Mouse (Mus musculus): ENCODE results near the gene Lrrn4cl.
"Not testable (repeated sequence)": the region's sequence is repeated elsewhere in the genome, so short reads cannot be mapped to it uniquely, and the experiment has no call there.

The Lrrn4cl gene

DNA sequence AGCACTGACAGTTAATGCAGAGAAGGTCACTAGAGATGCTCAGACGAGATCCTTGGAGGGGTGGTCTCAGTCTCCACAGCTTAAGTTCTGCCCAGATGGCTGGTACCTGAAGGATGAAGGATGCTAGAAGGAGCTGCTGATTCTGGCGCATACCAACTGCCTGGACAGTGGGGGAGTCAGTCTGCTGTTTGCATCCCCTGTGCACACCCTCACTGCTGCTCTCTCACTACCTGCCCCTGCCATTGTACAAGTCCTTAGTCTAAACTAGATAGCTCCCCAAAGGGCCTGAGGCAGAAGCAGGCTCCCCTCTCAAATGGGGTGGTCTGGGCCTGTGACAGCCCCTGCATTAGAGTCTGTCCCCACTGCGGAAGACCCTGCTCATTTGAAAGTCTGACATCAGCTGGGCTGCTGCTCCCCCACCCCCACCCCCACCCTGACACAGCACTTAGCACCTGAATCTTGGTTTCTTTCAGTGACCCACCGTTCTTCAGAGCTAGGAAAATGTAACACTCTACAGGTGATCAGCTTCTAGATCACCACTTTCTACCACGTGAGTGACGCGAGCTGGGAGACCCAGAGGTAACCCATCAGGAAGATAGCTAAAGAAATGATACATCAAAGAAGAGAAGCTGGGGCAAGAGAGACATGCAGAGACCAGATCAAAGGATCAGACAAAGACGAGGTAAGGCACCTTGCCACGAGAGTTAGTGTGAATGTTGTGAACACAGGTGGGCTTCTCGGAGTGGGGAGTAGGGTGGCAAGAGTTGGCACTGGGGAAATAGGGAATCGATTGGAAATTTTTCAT, 11.3 kb upstream of the Lrrn4cl start, which contains the start of gene Gng3:
Gene Gng3, minus strand, starts transcription at position 92 of the 805 bp plus-strand sequence.
- no peak for DNase-seq

DNA sequence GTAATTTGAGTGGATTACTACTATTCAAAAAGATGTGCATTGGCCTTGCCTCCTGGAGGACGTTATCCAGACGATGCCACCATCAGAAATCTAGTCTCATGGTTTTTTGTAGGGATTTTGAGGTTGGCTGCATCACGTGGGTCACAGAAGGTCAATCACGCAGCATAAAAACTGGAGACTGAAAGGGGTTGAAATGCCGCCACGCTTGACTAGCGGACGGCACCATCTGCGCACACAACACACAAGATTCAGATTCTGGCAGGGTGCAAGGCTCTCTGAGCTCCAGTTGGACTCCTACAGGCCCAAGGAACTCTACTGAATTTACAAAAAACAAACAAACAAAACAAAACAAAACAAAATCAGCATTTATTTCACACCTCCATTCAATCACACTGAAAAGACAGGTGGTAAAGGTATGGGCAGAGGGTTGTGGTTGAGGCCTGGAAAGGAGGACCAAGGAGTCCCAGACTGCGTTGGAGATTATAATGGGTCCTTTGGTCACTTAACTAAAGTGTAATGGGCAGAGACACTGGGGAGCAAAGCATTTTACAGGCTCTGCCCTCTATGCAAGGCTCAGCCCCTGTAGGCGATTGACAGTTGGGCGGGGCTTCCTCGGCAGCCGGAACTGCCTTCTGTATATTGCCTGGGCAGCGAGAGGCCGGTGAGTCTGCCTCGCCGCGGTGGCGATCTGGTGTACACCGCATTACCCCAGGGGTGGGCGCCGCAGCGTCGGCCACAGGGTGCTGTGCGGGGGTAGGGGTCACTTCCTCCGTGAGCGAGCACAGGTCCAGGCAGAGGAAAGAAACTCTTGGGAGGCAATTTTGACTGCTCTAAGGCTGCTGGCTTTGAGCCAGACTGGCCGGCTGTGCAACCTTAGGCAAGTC, 10.4 kb upstream of the Lrrn4cl start:
- DNase-seq: peak; percentile 85 to 89

DNA sequence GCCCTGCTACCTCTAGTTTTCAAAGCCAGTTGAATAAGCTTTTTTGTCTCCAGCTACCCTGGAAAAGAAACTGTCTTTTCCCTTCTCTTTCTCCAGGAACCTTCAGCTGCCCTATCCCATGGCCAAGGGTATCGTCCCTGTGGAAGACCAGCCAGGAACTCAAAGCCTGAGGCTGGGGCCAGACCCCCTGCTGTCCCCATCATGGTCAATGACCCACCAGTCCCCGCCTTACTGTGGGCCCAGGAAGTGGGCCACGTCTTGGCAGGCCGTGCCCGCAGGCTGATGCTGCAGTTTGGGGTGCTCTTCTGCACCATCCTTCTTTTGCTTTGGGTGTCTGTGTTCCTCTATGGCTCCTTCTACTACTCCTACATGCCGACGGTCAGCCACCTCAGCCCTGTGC, 9.6 kb upstream of the Lrrn4cl start:
- no peak for DNase-seq

DNA sequence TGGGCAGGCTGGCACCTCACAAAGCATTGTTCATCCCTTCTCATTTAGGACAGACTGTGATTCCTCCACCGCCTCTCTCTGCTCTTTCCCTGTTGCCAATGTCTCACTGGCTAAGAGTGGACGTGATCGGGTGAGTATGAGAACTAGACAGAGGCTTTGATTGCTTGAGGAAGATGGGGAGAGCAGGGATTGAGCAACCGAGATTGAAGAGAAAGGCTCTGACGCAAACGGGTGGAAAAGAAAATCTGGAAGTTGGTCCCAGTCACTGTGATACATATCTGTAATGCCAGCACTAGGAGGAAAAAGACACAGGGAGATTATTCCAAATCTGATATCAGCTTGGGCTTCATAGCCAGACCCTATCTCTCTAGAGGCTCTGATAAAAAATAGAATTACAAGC, 7.6 kb upstream of the Lrrn4cl start:
- DNase-seq: no peak

DNA sequence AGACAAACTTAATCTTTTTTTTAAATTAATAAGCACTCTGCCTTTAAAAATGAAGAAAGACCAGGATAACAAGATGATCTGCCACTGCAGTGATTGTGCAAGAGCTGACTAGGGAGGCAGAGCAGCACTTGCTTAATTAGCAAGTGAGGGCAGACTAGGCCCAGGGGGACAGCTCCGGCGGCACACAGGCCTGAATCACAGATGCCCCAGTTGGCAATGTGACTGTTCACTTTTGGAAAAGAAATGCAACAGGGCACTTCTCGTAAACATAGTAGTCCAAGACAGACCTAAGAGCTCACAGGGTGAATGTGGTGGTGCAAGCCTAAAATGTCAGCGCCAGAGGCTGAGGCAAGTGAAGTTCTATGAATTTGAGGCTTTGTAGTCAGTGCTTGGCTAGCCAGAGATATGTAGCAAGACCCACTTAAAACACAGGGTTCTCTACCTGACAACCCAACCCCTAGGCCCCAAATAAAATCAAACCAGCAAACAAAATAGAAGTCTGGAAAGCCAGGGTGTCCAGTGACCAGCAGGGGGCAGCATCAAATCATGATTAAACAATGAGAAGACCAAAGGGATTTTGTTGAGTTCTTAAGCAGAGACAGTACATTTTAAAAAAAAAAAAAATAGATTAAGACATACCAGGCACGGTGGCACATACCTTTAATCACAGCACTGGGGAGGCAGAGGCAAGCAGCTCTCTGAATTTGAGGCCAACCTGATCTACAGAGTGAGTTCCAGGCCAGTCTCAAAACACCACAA, 6.0 kb upstream of the Lrrn4cl start:
- peak; percentile 56 to 82 for DNase-seq

DNA sequence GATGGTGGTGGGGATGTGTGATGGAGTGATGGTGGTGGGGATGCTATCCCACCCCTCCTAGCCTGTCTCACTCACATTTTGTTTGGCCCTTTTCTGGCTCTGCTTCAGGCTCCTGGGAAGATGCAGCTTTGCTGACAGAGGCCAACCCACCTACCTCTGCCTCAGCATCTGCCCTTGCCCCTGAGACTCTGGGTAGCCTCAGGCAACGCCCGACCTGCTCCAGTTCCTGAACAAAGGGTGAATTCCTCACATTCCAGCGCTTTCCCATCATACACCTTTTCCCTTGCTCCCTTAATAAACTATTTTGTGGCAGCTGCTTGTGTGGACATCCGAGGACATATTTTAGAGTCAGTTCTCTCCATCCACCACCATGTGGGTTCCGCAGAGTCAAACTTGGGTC, 2.2 kb upstream of the Lrrn4cl start:
- DNase-seq: no peak

DNA sequence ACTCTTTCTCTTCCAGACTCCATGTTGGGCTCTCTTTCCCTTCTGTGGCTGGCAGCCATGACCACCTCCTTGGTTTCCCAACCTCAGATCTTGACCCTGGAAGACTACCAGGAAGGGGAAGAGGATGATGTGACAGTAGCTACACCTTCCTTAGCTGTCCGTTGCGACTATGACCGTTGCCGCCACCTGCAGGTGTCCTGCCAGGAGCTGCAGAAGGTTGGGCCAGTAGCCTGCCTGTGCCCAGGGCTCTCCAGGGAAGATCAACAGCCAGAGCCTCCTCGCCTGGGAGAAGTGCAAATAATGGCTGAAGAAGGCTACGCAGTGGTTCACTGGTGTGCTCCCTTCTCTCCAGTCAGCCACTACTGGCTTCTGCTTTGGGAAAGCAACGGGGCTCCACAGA, 1.1 kb downstream of the Lrrn4cl start:
- DNase-seq: peak in 1 of 2 experiments; percentile 39

DNA sequence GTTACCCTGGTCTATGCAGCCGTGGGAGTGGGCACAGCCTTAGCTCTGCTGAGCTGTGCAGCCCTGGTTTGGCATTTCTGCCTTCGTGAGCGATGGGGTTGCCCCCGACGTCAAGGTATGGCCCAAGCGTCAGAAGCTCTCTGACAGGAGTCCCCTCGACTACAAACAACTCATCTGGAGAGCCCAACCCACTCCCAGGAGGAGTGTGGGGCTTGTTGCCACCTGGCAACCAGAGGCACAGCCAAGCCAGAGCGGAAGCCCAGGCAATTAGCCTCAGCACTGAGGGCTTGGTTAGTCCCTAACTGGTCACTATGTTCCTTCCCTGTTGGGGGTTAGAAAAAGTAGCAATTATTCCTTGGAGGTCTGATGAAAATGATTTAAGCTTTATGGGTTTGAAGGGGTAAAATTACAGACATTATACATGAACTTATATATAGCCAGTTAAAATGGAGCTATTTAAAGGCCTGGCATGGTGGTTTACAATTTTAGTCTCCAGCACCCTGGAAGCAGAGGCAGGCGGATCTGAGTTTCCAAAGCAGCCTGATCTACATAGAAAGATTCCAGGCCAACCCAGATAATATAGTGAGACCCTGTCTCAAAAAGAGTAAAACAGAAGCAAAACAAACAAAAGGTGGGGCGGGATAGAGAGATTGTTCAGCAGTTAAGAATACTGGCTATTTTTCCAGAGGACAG, 1.8 kb downstream of the Lrrn4cl start:
- no peak for DNase-seq

DNA sequence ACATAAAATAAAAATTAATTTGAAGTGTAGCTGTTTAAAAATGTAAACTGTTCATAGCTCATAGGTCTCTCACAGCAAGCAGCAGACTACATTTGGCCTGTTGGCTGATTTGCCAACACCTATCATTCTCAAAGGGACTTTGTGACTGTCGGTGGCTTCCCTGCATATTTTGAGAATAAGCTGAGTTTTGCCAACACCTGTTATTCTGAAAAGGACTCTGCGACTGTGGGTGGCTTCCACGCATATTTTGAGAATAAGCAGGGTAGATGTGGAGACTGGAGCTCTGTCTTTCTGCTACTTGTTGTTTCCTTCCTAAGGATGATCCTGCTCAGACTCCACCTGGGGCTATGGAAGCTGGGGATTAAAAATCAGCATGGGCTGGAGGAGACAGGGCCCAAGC, 2.5 kb downstream of the Lrrn4cl start:
- DNase-seq: no peak

DNA sequence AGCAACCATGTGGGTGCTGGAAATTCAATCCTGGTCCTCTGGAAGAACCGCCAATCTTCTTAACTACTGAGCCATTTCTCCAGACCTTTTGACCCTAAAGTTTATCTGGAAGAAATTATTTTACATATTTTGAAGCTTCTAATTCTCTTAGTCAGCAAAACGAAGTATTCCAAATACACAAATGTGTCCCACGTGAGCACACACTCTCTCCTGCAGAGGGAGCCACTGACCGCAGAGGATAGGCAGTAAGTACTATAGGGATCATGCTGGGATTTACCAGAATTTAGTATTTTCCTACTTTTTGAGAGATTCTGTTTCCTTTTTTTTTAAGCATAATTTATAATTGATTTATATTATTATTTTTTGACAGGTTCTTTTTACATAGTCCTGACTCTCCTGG, 7.1 kb downstream of the Lrrn4cl start:
- peak; percentile 53 to 69 for DNase-seq

DNA sequence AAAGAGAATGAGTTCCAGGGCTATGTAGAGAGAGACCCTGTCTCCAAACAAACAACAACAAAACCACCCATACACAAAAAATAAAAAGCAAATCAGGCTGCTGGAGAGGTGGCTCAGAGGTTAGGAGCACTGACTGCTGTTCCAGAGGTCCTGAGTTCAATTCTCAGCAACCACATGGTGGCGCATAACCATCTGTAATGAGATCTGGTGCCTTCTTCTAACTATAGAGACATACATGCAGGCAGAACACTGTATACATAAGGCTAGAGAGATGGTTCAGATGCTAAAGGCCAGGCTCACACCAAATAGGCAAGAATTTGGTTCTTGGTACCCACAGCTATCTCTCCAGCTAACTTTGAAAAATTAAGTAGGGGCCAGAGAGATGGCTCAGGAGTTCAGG, 8.4 kb downstream of the Lrrn4cl start:
- peak in 1 of 2 experiments; percentile 39 for DNase-seq

DNA sequence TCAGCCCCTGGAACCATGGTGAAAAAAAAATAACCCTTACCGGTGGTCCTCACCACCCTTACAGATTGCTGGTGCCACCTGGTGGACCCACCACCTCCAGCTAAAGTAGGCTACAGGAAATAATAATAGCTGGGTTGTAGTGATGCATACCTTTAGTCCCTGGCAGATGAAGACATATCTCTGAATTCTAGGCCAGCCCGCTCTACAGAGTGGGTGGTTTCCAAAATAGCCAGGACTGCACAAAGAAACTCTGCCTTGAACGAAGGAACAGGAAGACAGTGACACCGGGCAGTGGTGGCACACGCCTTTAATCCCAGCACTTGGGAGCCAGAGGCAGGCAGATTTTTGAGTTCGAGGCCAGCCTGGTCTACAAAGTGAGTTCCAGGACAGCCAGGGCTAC, 13.7 kb downstream of the Lrrn4cl start:
- no peak for DNase-seq

DNA sequence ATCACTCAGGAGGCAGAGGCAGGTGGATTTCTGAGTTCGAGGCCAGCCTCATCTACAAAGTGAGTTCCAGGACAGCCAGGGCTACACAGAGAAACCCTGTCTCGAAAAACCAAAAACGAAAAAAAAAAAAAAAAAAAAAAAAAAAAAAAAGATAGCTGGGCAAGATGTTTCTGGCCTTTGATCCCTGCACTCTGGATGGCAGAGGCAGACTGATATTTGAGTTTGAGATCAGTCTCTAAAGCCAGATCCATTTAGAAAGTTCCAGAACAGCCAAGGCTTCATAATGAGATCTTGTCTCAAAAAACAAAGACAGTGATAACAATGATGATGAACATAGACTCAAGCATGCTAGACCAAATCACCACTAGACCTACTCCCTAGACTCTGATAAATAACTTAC, 19.8 kb downstream of the Lrrn4cl start:
- DNase-seq: not testable (repeated sequence)

DNA sequence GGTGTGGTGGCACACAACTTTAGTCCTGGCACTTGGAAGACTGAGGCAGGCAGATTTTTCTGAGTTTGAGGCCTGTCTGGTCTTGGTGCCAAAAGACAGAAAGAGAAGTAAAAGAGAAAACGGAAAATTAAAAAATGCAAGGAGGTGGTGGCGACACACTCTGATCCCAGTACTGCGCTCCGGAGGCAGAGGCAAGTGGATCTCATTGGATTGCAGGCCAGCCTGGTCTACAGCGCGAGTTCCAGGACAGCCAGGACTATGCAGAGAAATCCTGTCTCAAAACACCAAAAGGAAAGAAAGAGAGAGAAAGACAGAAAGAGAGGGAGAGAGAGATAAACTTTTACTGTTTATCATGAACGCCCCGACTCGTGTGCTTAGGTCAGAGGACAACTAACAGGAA, 20.3 kb downstream of the Lrrn4cl start:
- peak in 1 of 2 experiments; percentile 11 for DNase-seq

DNA sequence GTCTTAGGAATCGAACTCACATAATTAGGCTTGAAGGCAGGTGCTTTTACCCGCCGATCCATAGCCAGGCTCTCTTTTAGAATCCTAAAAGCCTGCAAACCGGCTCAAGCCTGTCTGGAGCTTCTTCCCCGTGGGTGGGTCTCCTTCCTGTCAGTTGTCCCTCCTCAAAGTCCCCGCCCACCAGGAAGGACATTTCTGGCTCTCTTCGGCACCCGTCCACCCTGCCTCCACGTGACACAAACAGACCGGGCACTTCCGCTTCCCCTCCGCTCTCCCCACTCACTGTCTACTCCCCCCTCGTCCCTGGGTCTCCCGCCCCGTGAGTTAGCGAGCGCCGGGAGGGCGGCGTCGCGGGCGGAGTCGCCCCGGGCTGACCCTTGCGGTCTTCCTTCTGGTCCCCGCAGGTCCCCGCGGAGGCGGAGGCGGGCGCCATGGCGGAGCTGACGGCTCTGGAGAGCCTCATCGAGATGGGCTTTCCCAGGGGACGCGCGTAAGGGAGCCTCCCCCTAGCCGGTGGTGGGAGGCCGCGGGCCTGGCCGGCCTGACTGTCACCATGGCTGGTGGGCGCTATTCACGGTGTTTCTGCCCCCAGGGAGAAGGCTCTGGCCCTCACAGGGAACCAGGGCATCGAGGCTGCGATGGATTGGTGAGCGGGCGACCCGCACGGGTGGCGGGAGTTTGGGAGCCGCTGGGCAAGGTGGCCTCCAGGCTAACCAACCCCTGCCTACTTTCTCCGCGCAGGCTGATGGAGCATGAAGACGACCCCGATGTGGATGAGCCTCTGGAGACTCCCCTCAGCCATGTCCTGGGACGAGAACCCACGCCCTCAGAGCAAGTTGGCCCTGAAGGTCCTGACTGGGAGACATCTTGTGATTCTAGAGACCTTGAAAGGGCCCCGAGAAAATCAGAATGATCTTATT, 21.0 kb downstream of the Lrrn4cl start, which contains the start of gene Ubxn1:
Gene Ubxn1, plus strand, starts transcription at position 230 of the 920 bp plus-strand sequence.
- DNase-seq: peak; percentile 97

DNA sequence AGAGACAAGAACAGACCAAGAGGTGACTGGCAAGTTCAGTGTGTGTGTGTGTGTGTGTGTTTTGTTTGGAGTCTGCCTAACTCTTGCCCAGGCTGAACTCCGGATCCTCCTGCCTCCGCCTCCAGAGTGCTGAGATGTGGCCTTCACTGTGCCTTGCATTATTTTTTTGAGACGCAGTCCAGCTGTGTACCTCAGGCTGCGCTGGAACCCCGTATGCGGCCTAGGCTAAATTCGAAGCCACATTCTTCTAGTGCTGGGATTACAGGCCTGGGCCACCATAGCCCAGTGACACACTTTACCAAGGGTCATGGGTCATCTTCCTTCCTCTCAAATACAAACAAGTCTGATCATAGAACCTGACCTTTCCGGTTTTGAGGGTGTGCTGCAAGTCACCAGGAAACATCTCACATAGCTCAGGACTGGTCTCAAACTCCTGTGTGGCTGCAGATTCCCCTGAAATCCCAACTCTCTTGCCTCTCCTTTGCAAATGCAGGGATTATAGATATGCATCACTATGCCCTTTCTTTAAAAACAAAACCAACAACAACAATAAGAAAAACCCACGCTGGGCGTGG, 21.8 kb downstream of the Lrrn4cl start:
- no peak for DNase-seq

DNA sequence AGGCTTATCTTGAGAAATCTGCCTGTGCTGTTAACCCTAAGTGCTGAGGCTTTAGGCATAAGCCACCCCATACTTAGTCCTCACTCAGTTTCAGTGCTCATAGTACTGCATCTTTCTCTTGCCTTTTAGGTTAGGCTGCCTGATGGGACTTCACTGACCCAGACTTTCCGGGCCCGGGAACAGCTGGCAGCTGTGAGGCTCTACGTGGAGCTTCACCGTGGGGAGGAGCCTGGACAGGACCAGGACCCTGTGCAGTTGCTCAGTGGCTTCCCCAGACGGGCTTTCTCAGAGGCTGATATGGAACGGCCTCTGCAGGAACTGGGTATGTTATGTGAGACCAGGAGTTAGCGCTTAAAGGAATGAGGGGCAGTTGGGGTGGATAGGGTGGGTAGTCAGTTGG, 24.5 kb downstream of the Lrrn4cl start:
- DNase-seq: no peak

DNA sequence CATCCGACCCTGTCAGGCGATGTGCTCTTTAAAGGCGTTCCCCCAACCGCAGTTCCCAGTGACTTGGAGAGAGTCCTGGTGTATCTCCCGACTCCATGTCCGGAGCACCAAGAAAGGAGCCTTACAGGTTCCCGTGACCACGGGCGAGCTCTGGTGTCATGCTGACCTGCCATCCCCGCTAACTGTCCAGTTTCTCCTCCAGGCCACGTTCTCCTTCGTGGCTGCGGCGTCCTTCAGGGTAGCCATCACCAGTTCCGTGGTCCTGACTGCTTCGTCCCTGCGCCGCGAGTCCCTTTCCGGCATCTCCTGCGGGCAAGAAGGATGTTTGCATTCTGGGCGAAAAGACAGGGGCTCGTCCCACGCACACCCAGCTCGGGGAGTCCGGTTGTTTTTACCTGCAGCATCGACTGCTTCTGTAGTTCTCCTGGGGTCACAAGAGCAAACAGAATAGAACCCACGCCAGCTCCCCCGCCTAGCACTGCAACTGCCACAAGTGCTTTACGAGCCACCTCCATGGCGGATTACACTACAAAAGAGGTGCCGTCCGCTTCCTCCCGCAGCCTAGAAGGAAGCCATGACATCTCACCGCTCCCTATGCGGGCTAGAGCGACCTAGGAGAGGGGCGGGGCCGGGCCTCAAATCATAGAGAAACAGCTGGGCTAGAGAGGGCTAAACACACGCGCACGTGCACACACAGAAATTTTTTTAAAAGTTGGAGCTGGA, 29.9 kb downstream of the Lrrn4cl start, which contains the start of gene Uqcc3:
Gene Uqcc3, minus strand, starts transcription at position 613 of the 723 bp plus-strand sequence.
- DNase-seq: peak; percentile 92 to 93

DNA sequence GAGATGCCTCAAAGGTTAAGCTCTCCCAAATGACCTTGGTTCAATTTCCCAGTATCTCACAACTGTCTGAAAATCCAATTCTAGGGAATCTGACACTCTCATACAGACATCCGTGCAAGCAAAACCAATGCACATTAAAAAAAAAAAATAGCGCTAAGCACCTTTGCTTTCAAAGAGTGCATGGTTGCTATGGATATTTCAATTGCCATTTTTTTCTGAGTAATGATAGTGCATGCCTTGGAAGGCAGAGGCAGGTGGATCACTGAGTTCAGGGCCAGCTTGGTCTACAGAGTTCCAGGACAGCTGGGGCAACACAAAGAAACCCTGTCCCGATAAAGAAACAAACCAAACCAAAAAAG, 30.4 kb downstream of the Lrrn4cl start:
- no peak for DNase-seq

DNA sequence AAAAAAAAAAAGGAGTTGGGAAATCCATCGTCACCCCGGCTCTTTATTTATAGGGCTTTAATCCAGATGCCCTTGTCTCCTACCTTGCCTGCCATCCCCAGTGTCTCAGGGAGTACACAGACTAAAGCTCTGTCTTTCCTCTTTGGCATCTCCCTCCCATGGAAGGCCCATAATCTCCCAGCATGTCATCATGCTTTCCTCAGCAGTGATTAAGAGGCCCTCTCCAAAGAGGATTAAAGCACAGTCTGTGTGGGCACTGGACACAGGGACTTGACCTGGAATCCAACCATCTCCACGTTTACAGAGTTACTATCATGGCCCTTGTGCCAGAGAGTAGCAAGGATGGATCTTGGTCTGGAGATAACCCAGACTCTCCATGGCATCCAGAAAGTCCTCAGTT, 33.0 kb downstream of the Lrrn4cl start, which contains the start of the genes Lbhd1 and Gm49403:
Gene Lbhd1, plus strand, starts transcription at position 117 of the 400 bp plus-strand sequence.
Gene Gm49403, plus strand, starts transcription at position 315 of the 400 bp plus-strand sequence.
- DNase-seq: no peak
